Mouse (Mus musculus) thymus, adult 2 months (tissue): ENCODE data around the gene Thtpa. TPM values are rescaled to one million over a fixed set of nuclear protein-coding genes. Genes with fewer than 3 reads are reported as not detected.

Source experiments
- DNase-seq: peaks from one replicate; pipeline ENCODE4 v3.0.0; 2021
- H3K27ac ChIP-seq: fragments of 200-500 bp; 2 replicates; pipeline ENCODE4 v1.5.1; 2012; ENCODE audit warnings: low read length, control low read depth; ENCODE audit not compliant: control insufficient read depth, insufficient read depth
- H3K27me3 ChIP-seq: fragments of 200-500 bp; 2 replicates; pipeline ENCODE4 v1.6.1; 2012; ENCODE audit warnings: mild to moderate bottlenecking, low read length, moderate library complexity, mixed read lengths; ENCODE audit not compliant: control insufficient read depth, insufficient read depth
- H3K36me3 ChIP-seq: fragments of 200-500 bp; 2 replicates; pipeline ENCODE4 v1.6.1; 2012; ENCODE audit warnings: mild to moderate bottlenecking, low read length, moderate library complexity; ENCODE audit not compliant: control insufficient read depth, insufficient read depth
- H3K4me1 ChIP-seq: fragments of 200-500 bp; replicated peaks from 2 replicates; pipeline ENCODE4 v1.6.1; 2012; ENCODE audit warnings: low read length; ENCODE audit not compliant: control insufficient read depth, insufficient read depth
- H3K4me3 ChIP-seq: fragments of 200-500 bp; 2 replicates; pipeline ENCODE4 v1.5.1; 2012; ENCODE audit warnings: mild to moderate bottlenecking, low read length, control low read depth, moderate library complexity; ENCODE audit not compliant: control insufficient read depth, insufficient read depth
- CTCF ChIP-seq: fragments of 200-500 bp; IDR thresholded peaks from 2 replicates; pipeline ENCODE4 v1.5.1; 2012; ENCODE audit warnings: mild to moderate bottlenecking, control low read depth, low read length, moderate library complexity, borderline replicate concordance; ENCODE audit not compliant: control insufficient read depth, poor library complexity, insufficient read depth; ENCODE audit errors: extremely low read depth
- POLR2A ChIP-seq: fragments of 200-500 bp; IDR thresholded peaks from 2 replicates; pipeline ENCODE4 v1.6.1; 2012; ENCODE audit warnings: mild to moderate bottlenecking, low read length, control low read depth, moderate library complexity; ENCODE audit not compliant: control insufficient read depth, poor library complexity, insufficient read depth; ENCODE audit errors: extremely low read depth
- WGBS: fragments of 180-500 bp; shearing (Covaris S2); methylation state at CpG from one replicate; pipeline ENCODE4 v1.1.7; 2018; 5-methylcytosine and 5-hydroxymethylcytosine counted together
- polyA plus RNA-seq: library from polyadenylated mRNA; depleted of rRNA; stranded (reverse); fragments of >200 nt; gene quantifications from 2 replicates; pipeline ENCODE4 v1.2.3, GENCODE M21; 2012

The Thtpa gene
- polyA plus RNA-seq, 1 experiment, result 6.0 TPM

DNA sequence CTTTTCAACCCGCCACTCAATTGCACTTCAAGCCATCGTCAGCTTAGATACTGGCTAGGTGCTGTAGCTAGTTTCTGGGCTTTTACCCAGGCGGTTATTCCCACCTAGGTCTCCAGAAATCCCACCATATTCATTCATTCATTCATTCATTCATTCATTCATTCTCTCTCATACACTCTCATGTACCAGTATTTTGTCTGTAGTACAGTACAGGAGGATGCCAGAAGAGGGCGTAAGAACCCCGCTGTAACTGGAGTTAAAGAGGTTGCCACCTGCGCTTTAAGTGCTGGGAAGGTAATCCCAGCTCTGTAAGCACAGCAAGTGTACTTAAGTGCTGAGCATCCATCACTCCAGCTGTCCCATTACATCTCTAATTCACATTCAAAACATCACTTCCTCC, 657 bp upstream of the Thtpa start:
- no peak overlapping the region for H3K27ac ChIP-seq
- no peak for DNase-seq
- TF ChIP-seq CTCF (no peak), POLR2A (no peak)
- H3K27me3 ChIP-seq, result no peaks in the 10 kb centered on the region
- 64% methylated on average over 6 of the region's 6 CpGs for WGBS
- H3K4me1 ChIP-seq, result peaks cover 26% of the 10 kb centered on the region
- H3K36me3 ChIP-seq, result no peaks in the 10 kb centered on the region
- H3K4me3 ChIP-seq, result no peak overlapping the region

DNA sequence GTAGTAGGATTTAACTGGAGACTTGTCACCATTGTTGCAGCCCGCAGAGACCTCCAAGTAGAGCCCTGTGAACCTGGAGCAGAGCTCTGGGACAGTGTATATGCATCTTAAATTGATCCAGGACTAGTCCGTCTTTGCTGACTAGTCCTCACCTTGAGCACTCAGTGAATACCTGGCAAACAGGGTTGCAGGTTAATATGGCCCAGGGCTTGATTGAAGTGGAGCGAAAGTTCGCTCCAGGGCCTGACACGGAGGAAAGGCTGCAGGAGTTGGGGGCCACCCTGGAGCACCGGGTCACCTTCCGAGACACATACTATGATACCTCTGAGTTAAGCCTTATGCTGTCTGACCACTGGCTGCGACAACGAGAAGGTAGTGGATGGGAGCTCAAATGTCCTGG, 679 bp downstream of the Thtpa start:
- no peaks in the 10 kb centered on the region for H3K36me3 ChIP-seq
- no peak for DNase-seq
- no peak overlapping the region for H3K27ac ChIP-seq
- peaks cover 26% of the 10 kb centered on the region for H3K4me1 ChIP-seq
- WGBS, result 60% methylated on average over 9 of the region's 9 CpGs
- no peaks in the 10 kb centered on the region for H3K27me3 ChIP-seq
- H3K4me3 ChIP-seq, result peak overlapping the region; percentile 100
- TF ChIP-seq CTCF, result no peak
- no peak for TF ChIP-seq POLR2A

DNA sequence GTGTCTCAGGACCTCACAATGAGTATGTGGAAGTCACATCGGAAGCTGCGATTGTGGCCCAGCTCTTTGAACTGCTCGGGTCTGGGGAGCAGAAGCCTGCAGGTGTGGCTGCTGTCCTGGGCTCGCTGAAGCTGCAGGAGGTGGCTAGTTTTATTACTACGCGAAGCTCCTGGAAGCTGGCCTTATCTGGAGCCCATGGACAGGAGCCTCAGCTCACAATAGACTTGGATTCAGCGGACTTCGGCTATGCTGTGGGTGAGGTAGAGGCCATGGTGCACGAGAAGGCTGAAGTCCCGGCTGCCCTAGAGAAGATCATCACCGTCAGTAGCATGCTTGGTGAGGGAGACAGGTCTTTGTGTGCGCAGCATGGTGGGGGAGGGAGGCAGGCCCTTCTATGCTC, 1.1 kb downstream of the Thtpa start:
- Histone ChIP-seq H3K27me3 (no peaks in the 10 kb centered on the region), H3K27ac (no peak overlapping the region), H3K4me1 (peaks cover 26% of the 10 kb centered on the region), H3K4me3 (peak overlapping the region; percentile 100; the same call in 1 of the 2 replicates), H3K36me3 (no peaks in the 10 kb centered on the region)
- no peak for DNase-seq
- TF ChIP-seq POLR2A (no peak), CTCF (no peak)
- 57% methylated on average over 12 of the region's 12 CpGs for WGBS

DNA sequence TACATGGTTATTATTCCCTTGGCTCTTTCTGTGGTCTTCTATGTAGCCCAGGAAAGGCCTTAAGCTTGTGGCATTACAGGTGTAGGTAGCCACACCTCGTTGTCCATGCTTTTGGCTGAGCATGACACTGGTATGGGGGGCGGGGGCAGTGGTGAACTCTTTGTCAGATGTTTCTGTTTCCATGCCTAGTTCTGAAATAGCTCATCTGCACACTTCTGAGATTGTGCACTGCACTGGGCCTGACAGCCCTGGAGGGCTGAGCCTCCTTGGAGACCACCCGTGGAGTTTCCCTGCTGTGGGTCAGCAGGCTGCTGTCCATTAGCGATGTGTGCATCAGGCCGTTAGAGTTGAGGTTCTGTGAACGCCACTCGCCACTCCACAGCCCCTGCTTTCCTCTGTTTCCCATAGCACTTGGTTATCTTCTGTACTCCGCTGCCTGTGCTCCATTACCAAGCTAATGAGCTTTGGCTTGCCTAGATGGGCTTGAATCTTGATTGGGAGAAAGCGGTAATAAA, 2.0 kb downstream of the Thtpa start:
- H3K4me3 ChIP-seq, result no peak overlapping the region
- TF ChIP-seq CTCF, result no peak
- TF ChIP-seq POLR2A, result no peak
- 93% methylated on average over 9 of the region's 9 CpGs for WGBS
- H3K4me1 ChIP-seq, result peaks cover 19% of the 10 kb centered on the region
- DNase-seq, result no peak
- H3K36me3 ChIP-seq, result 0 out of 2 replicates have a peak, but pooled peaks cover 5% of the 10 kb centered on the region
- no peak overlapping the region for H3K27ac ChIP-seq
- H3K27me3 ChIP-seq, result no peaks in the 10 kb centered on the region

DNA sequence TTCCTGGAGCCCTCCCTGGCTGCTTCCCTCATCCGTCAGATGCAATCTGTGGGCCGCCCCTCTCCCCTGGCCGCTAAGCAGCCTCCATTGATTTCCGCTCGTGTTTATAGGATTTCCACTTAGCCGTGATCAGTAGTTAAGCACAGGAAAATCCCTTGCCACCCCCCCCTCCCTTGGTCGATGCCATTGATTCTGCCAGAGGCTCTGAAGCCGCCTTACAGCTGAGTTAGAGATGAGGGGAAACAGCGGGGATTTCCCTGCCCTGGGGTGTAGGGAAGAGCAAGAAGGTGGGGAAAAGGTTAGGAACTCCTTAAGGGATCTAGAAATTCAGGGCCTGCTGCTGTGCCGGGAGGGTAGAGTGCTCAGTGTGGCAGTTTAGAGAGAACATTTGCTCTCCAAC, 3.1 kb downstream of the Thtpa start:
- Histone ChIP-seq H3K36me3 (0 out of 2 replicates have a peak, but pooled peaks cover 5% of the 10 kb centered on the region), H3K27ac (peak overlapping the region; percentile 55; the same call in 1 of the 2 replicates), H3K27me3 (no peaks in the 10 kb centered on the region), H3K4me3 (no peak overlapping the region), H3K4me1 (peaks cover 19% of the 10 kb centered on the region)
- WGBS, result 89% methylated on average over 10 of the region's 10 CpGs
- TF ChIP-seq POLR2A (no peak), CTCF (no peak)
- no peak for DNase-seq

DNA sequence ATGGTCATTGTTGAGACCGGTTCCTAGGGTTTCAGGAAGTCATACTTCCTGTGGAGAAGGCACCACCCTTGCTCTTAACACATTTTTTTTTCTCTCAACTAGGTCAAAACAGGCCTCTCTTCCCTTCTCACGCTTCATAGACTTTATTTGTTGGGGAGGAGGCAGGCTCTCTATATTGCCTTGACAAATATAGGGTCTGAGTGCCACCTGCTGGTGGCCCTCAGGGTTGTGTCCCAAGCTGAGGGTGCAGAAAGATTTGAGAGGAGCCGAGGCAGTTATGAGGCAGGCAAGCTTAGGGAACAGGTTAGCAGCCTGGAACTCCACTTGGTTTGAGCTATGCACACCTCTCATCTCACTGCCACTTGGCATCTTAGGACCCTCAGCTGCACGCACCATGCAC, 3.5 kb downstream of the Thtpa start:
- 0 out of 2 replicates have a peak, but pooled peaks cover 5% of the 10 kb centered on the region for H3K36me3 ChIP-seq
- H3K27me3 ChIP-seq, result no peaks in the 10 kb centered on the region
- TF ChIP-seq CTCF, result peak; percentile 48; the same call in 1 of the 2 replicates
- no peak for TF ChIP-seq POLR2A
- no peak overlapping the region for H3K4me3 ChIP-seq
- peaks cover 19% of the 10 kb centered on the region for H3K4me1 ChIP-seq
- DNase-seq, result peak; percentile 51
- 66% methylated on average over 4 of the region's 4 CpGs for WGBS
- peak overlapping the region; percentile 55; the same call in 1 of the 2 replicates for H3K27ac ChIP-seq
